Mouse (Mus musculus) activated CD4-positive, CD25-positive, alpha-beta regulatory T cell, adult 4 months (primary cell): Measurements from ENCODE around the gene Inip. TPM values are rescaled to one million over a fixed set of nuclear protein-coding genes. Genes with fewer than 3 reads are reported as not detected.

Experiments used
- ATAC-seq: one replicate; pipeline ENCODE4 v1.8.0; 2017
- polyA plus RNA-seq, 2 experiments: library from polyadenylated mRNA; unstranded; fragments of 100-300 nt; shearing (Covaris generic); gene quantifications; one replicate each; pipeline ENCODE4 v1.2.1; 2017

The Inip gene
- polyA plus RNA-seq, 2 experiments from 2014 or later, result 37.2 to 44.7 TPM

- no peak for ATAC-seq
Observed at GRCm38 (mm10) chr4:59765385-59766005, 35.9 kb downstream of the Inip start.

GRCm38 (mm10) chr4:59764950-59765349, 36.4 kb downstream of the Inip start:
- no peak for ATAC-seq

GRCm38 (mm10) chr4:59761365-59761729, 40.0 kb downstream of the Inip start:
- ATAC-seq, result no peak

GRCm38 (mm10) chr4:59760636-59761364, 40.6 kb downstream of the Inip start:
- ATAC-seq, result no peak

DNA sequence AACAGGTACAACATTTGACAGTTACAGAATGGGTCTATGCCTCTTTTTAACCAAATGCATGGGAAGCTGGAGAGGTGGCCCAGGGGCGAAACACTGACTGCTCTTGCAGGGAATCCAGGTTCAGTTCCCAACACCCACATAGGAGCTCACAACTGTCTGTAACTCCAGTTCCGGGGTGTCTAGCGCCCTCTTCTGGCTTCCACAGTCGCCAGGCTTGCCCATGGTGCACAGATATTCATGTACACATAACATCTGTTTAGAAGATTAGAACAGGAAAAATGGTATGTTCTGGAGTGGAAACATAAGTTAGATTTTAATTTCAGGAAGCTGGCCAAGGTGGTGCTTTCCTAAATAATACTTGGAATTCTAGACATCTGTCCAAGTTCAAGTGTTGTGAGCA, 41.4 kb downstream of the Inip start:
- no peak for ATAC-seq

- no peak for ATAC-seq
Observed at GRCm38 (mm10) chr4:59757452-59758435, 43.6 kb downstream of the Inip start.

DNA sequence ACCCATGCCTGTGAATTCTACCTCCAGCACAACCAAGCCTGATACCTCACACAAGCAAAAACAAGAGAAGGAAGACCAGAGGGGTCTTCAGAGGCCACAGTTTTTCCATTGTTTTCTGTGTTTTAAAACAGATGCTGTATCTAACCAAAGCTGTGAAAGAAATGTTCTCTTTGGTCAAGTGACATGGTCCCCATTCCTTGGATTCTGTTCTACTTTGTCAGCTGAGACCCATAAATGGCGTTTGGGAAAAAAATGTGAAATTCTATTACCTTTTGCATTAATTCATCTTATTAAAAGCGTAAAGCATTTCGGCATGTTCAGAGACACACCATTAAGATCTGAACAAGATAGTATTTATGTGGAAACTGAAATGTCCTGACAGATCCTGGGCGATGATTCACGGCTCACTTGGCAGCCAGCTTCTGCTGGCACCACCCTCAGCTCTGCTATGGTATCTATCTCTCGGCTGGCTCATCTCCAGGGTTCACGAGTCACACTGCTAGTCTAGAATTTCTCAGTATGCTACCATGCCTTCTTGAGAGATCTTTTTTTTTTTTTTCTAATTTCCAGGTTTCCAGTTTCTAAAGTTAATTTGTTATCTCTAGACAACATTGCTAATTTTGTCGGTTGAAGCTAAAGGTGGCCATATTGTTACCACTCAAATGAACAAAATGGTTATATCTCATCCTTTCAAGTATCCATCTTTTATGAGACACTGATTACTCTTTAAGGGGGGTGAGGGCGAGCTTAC, 44.9 kb downstream of the Inip start:
- no peak for ATAC-seq

DNA sequence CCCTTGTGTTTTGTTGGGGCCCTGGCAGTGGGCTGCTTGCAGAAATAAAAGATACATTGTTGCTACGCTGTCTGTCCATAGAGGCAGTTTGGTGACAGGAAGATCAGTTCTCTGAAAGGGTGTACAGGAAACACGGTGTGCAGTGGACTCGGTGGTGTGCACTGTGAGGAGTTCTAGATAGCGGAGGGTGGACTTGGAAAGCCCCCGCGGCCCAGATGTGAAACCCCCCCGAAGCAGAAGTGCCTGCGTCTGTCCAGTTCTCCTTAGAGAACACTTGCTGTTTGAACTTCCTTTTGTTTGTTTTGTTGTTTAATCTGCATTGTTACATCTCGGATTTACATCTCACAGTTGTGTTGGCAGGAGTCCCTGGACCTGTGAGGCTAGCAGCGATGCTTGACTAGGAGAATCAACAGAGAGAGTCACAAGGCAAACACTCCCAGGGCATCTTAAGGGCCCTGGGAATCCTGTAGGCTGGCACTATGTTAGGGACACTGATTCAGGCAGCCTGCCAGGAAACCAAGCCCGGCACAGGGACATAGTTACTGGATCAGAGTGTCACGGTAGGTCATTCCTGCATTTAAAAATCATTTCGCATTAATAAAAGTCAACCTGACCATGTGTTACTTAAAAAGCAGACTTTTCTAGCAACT, 47.8 kb downstream of the Inip start:
- no peak for ATAC-seq

DNA sequence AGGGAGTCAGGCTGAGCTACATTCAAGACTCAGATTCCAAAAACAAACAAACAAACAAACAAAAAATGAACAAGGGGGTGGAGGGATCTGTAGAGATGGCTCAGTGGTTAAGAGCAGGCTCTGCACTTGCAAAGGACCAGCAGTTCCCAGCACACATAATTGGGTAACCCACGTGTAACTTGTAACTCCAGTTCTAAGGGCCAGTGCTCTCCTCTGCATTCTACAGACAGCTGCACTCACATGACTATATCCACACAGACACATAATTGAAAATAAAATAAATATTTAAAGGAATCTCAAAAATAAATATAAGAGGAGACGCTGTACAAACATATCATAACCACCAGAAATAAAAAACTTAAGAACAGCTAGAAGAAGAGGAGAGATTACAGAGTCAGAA, 61.5 kb downstream of the Inip start:
- ATAC-seq, result no peak

DNA sequence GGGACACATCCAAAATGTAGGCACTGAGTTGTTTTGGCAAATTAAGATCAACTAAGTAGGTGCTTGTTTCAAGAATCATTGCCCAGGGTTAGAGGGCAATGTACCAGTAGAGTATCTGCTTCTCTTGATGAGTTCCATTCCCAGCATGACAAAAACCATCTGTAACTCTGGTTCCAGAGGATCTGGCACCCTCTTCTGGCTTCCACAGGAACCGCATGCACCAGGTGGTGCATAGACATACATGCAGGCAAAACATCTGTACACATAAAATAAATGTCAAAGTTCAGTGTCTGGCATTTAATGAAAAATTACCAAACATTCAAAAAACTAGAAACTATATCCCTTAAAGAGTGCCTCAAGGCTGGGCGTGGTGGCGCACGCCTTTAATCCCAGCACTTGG, 62.1 kb downstream of the Inip start:
- no peak for ATAC-seq

GRCm38 (mm10) chr4:59731544-59731943, 69.8 kb downstream of the Inip start:
- no peak for ATAC-seq

- peak; percentile 66 for ATAC-seq
Observed at GRCm38 (mm10) chr4:59728839-59729238, 72.5 kb downstream of the Inip start.

- no peak for ATAC-seq
Observed at GRCm38 (mm10) chr4:59727878-59728261, 73.5 kb downstream of the Inip start.

- ATAC-seq, result no peak
Observed at GRCm38 (mm10) chr4:59727187-59727877, 74.1 kb downstream of the Inip start.

- no peak for ATAC-seq
Observed at GRCm38 (mm10) chr4:59726501-59726900, 74.9 kb downstream of the Inip start.

DNA sequence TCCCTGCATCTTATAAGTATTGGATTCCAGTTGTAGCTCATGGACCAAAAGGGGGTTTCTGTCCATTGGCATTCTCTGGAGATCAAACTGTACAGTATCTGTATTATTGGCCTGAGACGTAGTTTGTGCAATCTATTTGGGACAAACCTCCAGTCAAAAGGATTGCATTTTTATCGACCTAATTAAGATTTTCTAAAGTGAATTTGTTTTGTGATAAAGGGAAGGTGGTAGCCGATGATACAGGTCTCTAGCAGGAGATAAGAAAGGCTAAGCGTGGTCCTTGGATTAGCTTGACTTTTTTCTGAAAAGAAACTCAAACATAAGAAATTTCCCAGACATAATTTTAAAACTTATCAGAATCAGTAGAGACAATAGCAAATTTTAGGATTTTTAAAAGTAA, 75.8 kb downstream of the Inip start:
- ATAC-seq, result no peak

DNA sequence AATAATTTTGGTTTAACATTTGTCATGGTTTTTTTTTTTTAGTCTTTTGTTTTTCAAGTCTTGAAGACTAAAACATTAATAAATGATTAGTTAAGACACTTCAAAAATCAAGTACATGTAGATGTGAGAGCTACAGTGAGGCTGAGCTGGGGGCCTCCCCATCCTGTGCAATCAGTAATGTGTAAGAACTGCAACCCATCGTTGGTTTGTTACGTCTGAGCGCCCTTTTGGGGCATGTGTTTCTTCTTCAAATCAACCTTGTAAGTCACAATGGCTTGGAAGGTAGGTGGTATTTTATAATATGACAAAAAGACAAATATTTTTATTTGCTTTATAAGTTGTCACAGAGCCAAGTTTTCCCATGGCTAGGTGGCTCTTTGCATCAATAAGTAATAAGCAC, 79.6 kb downstream of the Inip start:
- no peak for ATAC-seq
